Mouse (Mus musculus) lung, embryonic 16.5 days (tissue): ENCODE data around the gene Mybbp1a. TPM values are rescaled to one million over a fixed set of nuclear protein-coding genes. Genes with fewer than 3 reads are reported as not detected.
"Not testable (repeated sequence)": the region's sequence is repeated elsewhere in the genome, so short reads cannot be mapped to it uniquely, and the experiment has no call there.

ENCODE experiments used
- ATAC-seq: fragments of 200-750 bp; cut with Nextera tagmentation; 2 replicates; pipeline ENCODE4 v1.8.0; 2017; ENCODE audit warnings: low read depth, mild to moderate bottlenecking, moderate library complexity
- H3K27ac ChIP-seq: fragments of 300-500 bp; sonication (generic); 2 replicates; pipeline ENCODE4 v1.5.1; 2014; ENCODE audit warnings: mild to moderate bottlenecking, control low read depth, low read length
- H3K27me3 ChIP-seq: fragments of 300-500 bp; sonication (generic); 2 replicates; pipeline ENCODE4 v1.6.1; 2014; ENCODE audit warnings: low read depth, low read length, mixed read lengths; ENCODE audit not compliant: control insufficient read depth, insufficient read depth
- H3K36me3 ChIP-seq: fragments of 300-500 bp; sonication (generic); 2 replicates; pipeline ENCODE4 v1.6.1; 2014; ENCODE audit warnings: low read length; ENCODE audit not compliant: control insufficient read depth, insufficient read depth
- H3K4me1 ChIP-seq: fragments of 300-500 bp; sonication (generic); replicated peaks from 2 replicates; pipeline ENCODE4 v1.6.1; 2014; ENCODE audit warnings: low read length, mixed read lengths; ENCODE audit not compliant: control insufficient read depth, insufficient read depth
- H3K4me2 ChIP-seq: fragments of 300-500 bp; sonication (generic); 2 replicates; pipeline ENCODE4 v1.6.1; 2014; ENCODE audit warnings: low read depth, low read length, control low read depth
- H3K4me3 ChIP-seq: fragments of 300-500 bp; sonication (generic); 2 replicates; pipeline ENCODE4 v1.5.1; 2014; ENCODE audit warnings: mild to moderate bottlenecking, low read length, control low read depth
- H3K9ac ChIP-seq: fragments of 300-500 bp; sonication (generic); 2 replicates; pipeline ENCODE4 v1.6.1; 2014; ENCODE audit warnings: low read length, control low read depth
- H3K9me3 ChIP-seq: fragments of 300-500 bp; sonication (generic); 2 replicates; pipeline ENCODE4 v1.6.1; 2016; ENCODE audit warnings: low read length; ENCODE audit not compliant: control insufficient read depth
- WGBS: fragments of 180-500 bp; shearing (Covaris S2); extraction: QIAGEN DNeasy Blood & Tissue Kit; methylation state at CpG from one replicate; pipeline ENCODE4 v1.1.7; 2014; 5-methylcytosine and 5-hydroxymethylcytosine counted together
- polyA plus RNA-seq: library from polyadenylated mRNA; unstranded; fragments of >200 nt; fragmentation: Nextera tagmentation; extraction: Ambion mirVana; gene quantifications from 2 replicates; pipeline ENCODE4 v1.2.1, GENCODE M21; 2015

Mybbp1a gene
- polyA plus RNA-seq, 1 experiment from 2014 or later: 126 TPM

GRCm38 (mm10) chr11:72434963-72435693, 6.0 kb upstream of the Mybbp1a start, which contains the start of gene Ggt6:
TSS of gene Ggt6 (plus strand) at chr11:72435526.
- Histone ChIP-seq H3K27ac (no peak within 1 kb of the TSS), H3K9me3 (no peaks in the 10 kb centered on the region), H3K4me3 (no peak within 1 kb of the TSS), H3K27me3 (no peaks in the 10 kb centered on the region), H3K4me2 (no peak within 1 kb of the TSS), H3K9ac (no peak within 1 kb of the TSS), H3K36me3 (no peaks in the 10 kb centered on the region), H3K4me1 (peaks cover 16% of the 10 kb centered on the region)
- peak; percentile 19 for ATAC-seq
- WGBS: 51% methylated on average over 11 of the region's 11 CpGs

GRCm38 (mm10) chr11:72435694-72436045, 5.5 kb upstream of the Mybbp1a start:
- H3K4me2 ChIP-seq: no peak overlapping the region
- H3K27ac ChIP-seq: no peak overlapping the region
- H3K9me3 ChIP-seq: no peaks in the 10 kb centered on the region
- peaks cover 16% of the 10 kb centered on the region for H3K4me1 ChIP-seq
- no peaks in the 10 kb centered on the region for H3K36me3 ChIP-seq
- WGBS: 26% methylated on average over 2 of the region's 2 CpGs
- no peak overlapping the region for H3K9ac ChIP-seq
- no peak overlapping the region for H3K4me3 ChIP-seq
- H3K27me3 ChIP-seq: no peaks in the 10 kb centered on the region
- peak; percentile 69 for ATAC-seq

GRCm38 (mm10) chr11:72436271-72436670, 4.9 kb upstream of the Mybbp1a start:
- Histone ChIP-seq H3K36me3 (no peaks in the 10 kb centered on the region), H3K9ac (no peak overlapping the region), H3K27me3 (no peaks in the 10 kb centered on the region), H3K9me3 (no peaks in the 10 kb centered on the region), H3K4me3 (no peak overlapping the region), H3K4me1 (peaks cover 16% of the 10 kb centered on the region), H3K4me2 (no peak overlapping the region), H3K27ac (no peak overlapping the region)
- WGBS: 58% methylated on average over 5 of the region's 5 CpGs
- no peak for ATAC-seq

GRCm38 (mm10) chr11:72436756-72437650, 4.2 kb upstream of the Mybbp1a start:
- no peaks in the 10 kb centered on the region for H3K36me3 ChIP-seq
- H3K27ac ChIP-seq: no peak overlapping the region
- no peaks in the 10 kb centered on the region for H3K27me3 ChIP-seq
- H3K4me1 ChIP-seq: peaks cover 19% of the 10 kb centered on the region
- no peak overlapping the region for H3K4me3 ChIP-seq
- no peak for ATAC-seq
- no peak overlapping the region for H3K4me2 ChIP-seq
- H3K9ac ChIP-seq: no peak overlapping the region
- no peaks in the 10 kb centered on the region for H3K9me3 ChIP-seq
- 82% methylated on average over 16 of the region's 16 CpGs for WGBS

- Histone ChIP-seq H3K4me1 (peaks cover 25% of the 10 kb centered on the region), H3K27me3 (no peaks in the 10 kb centered on the region), H3K36me3 (peaks cover 11% of the 10 kb centered on the region), H3K9me3 (no peaks in the 10 kb centered on the region), H3K4me2 (no peak overlapping the region), H3K27ac (no peak overlapping the region), H3K4me3 (no peak overlapping the region), H3K9ac (no peak overlapping the region)
- ATAC-seq: no peak
- WGBS: 55% methylated on average over 4 of the region's 4 CpGs
Observed at GRCm38 (mm10) chr11:72438411-72438810, 2.7 kb upstream of the Mybbp1a start.

GRCm38 (mm10) chr11:72440597-72440964, 574 bp upstream of the Mybbp1a start:
- peak overlapping the region; percentile 98 for H3K4me2 ChIP-seq
- H3K9me3 ChIP-seq, ATAC-seq, H3K27me3 ChIP-seq: not testable (repeated sequence)
- H3K27ac ChIP-seq: peak overlapping the region; percentile 94
- peaks cover 18% of the 10 kb centered on the region for H3K4me1 ChIP-seq
- H3K36me3 ChIP-seq: peaks cover 32% of the 10 kb centered on the region
- peak overlapping the region; percentile 92 for H3K9ac ChIP-seq
- H3K4me3 ChIP-seq: peak overlapping the region; percentile 97
- WGBS: 37% methylated on average over 6 of the region's 6 CpGs

GRCm38 (mm10) chr11:72446311-72447105, 5.4 kb downstream of the Mybbp1a start:
- Histone ChIP-seq H3K4me1 (peaks cover 9% of the 10 kb centered on the region), H3K4me3 (no peak overlapping the region), H3K36me3 (peaks cover 85% of the 10 kb centered on the region), H3K27ac (no peak overlapping the region), H3K9me3 (no peaks in the 10 kb centered on the region), H3K4me2 (no peak overlapping the region), H3K27me3 (no peaks in the 10 kb centered on the region), H3K9ac (no peak overlapping the region)
- ATAC-seq: peak; percentile 4; the same call in 1 of the 2 replicates
- 90% methylated on average over 6 of the region's 6 CpGs for WGBS

GRCm38 (mm10) chr11:72447475-72447874, 6.3 kb downstream of the Mybbp1a start:
- Histone ChIP-seq H3K27ac (no peak overlapping the region), H3K27me3 (no peaks in the 10 kb centered on the region), H3K9me3 (no peaks in the 10 kb centered on the region), H3K9ac (no peak overlapping the region), H3K4me3 (no peak overlapping the region), H3K4me1 (peaks cover 1% of the 10 kb centered on the region; the same call in 1 of the 2 replicates), H3K4me2 (no peak overlapping the region), H3K36me3 (peaks cover 86% of the 10 kb centered on the region)
- no peak for ATAC-seq
- 73% methylated on average over 8 of the region's 8 CpGs for WGBS
